Mouse (Mus musculus): Measurements from ENCODE around the gene Dkk2. TPM values are rescaled to one million over a fixed set of nuclear protein-coding genes. Genes with fewer than 3 reads are reported as not detected.

Dkk2 gene
- polyA plus RNA-seq, 1 experiment from 2014 or later = 1.2 TPM

GRCm38 (mm10) chr3:132103020-132103419 lies 17.9 kb downstream of the Dkk2 start:
- no peak overlapping the region for H3K4me3 ChIP-seq (replicated peaks; ENCODE audit: low read depth, low read length)
- no peaks in the 10 kb centered on the region for H3K27me3 ChIP-seq (ENCODE audit: control insufficient read depth, insufficient read depth, low read length)
- DNase-seq (no peak), ATAC-seq (ENCODE audit: low FRiP score, low TSS enrichment) (no peak)
- no peak overlapping the region for H3K4me2 ChIP-seq (ENCODE audit: low read length)
- 64% methylated on average over 9 of the region's 9 CpGs for WGBS
- H3K27ac ChIP-seq (replicated peaks; ENCODE audit: low read depth, low read length) = no peak overlapping the region
- H3K9ac ChIP-seq (replicated peaks; ENCODE audit: low read length) = no peak overlapping the region
- no peaks in the 10 kb centered on the region for H3K4me1 ChIP-seq (ENCODE audit: control insufficient read depth, insufficient read depth, low read length)
- no peaks in the 10 kb centered on the region for H3K9me3 ChIP-seq (ENCODE audit: control insufficient read depth, low read length)
- no peaks in the 10 kb centered on the region for H3K36me3 ChIP-seq (ENCODE audit: control insufficient read depth, insufficient read depth, low read length)

DNA sequence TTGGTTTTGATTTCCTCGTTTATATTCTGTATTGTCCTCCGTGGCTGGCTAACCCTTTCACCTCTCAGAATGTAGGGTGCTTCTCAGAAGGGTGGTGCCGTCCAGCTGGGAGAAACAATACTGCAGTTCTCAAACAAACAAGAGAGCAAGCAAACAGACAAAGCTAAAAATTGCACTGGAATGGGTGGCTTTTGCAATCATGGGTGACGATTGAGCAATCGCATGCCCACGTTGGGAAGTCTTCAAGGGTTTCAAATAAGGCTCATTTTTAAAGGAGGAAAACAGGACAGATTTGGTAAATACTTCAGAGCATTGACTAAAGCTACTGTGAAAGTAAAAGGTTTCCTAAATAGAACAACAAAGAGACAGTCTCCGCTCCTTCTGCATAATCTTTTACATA lies 18.4 kb downstream of the Dkk2 start:
- DNase-seq = no peak
- Histone ChIP-seq H3K27me3 (ENCODE audit: control insufficient read depth, insufficient read depth, low read length) (no peaks in the 10 kb centered on the region), H3K9ac (replicated peaks; ENCODE audit: low read length) (no peak overlapping the region), H3K9me3 (ENCODE audit: control insufficient read depth, low read length) (no peaks in the 10 kb centered on the region), H3K27ac (replicated peaks; ENCODE audit: low read depth, low read length) (no peak overlapping the region), H3K4me2 (ENCODE audit: low read length) (no peak overlapping the region), H3K4me1 (ENCODE audit: control insufficient read depth, insufficient read depth, low read length) (no peaks in the 10 kb centered on the region), H3K4me3 (replicated peaks; ENCODE audit: low read depth, low read length) (no peak overlapping the region), H3K36me3 (ENCODE audit: control insufficient read depth, insufficient read depth, low read length) (no peaks in the 10 kb centered on the region)
- 49% methylated on average over 7 of the region's 7 CpGs for WGBS
- no peak for ATAC-seq (ENCODE audit: low FRiP score, low TSS enrichment)

- no peak overlapping the region for H3K4me3 ChIP-seq (replicated peaks; ENCODE audit: low read depth, low read length)
- ATAC-seq (ENCODE audit: low FRiP score, low TSS enrichment) = no peak
- WGBS = 89% methylated on average over 7 of the region's 7 CpGs
- no peaks in the 10 kb centered on the region for H3K9me3 ChIP-seq (ENCODE audit: control insufficient read depth, low read length)
- H3K36me3 ChIP-seq (ENCODE audit: control insufficient read depth, insufficient read depth, low read length) = no peaks in the 10 kb centered on the region
- H3K27ac ChIP-seq (replicated peaks; ENCODE audit: low read depth, low read length) = no peak overlapping the region
- no peaks in the 10 kb centered on the region for H3K4me1 ChIP-seq (ENCODE audit: control insufficient read depth, insufficient read depth, low read length)
- no peaks in the 10 kb centered on the region for H3K27me3 ChIP-seq (ENCODE audit: control insufficient read depth, insufficient read depth, low read length)
- H3K9ac ChIP-seq (replicated peaks; ENCODE audit: low read length) = no peak overlapping the region
- no peak for DNase-seq
- no peak overlapping the region for H3K4me2 ChIP-seq (ENCODE audit: low read length)
Observed at GRCm38 (mm10) chr3:132115772-132116511, 30.9 kb downstream of the Dkk2 start.

DNA sequence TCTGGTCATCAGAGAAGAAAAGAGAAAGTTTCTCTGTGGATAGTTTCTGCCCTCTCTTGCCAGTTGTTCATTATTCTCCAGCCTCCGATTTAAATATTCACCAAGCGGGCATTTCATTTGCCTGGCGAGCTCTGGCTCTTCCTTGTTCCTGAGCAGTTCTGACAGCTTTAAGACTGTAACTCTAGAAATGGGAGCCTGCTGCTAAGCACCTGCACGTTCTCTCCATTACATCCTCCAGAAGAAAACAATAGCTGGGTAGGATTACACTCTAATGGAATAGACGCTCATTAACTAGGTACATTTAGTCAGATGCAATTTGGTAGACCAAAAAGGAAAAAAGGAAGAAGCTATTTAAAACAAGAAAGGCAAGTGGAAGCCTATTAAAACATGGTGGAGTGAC lies 36.3 kb downstream of the Dkk2 start:
- H3K4me2 ChIP-seq (ENCODE audit: low read length) = no peak overlapping the region
- H3K27ac ChIP-seq (replicated peaks; ENCODE audit: low read depth, low read length) = no peak overlapping the region
- H3K9ac ChIP-seq (replicated peaks; ENCODE audit: low read length) = no peak overlapping the region
- no peaks in the 10 kb centered on the region for H3K4me1 ChIP-seq (ENCODE audit: control insufficient read depth, insufficient read depth, low read length)
- ATAC-seq (ENCODE audit: low FRiP score, low TSS enrichment) (no peak), DNase-seq (no peak)
- H3K9me3 ChIP-seq (ENCODE audit: control insufficient read depth, low read length) = no peaks in the 10 kb centered on the region
- no peak overlapping the region for H3K4me3 ChIP-seq (replicated peaks; ENCODE audit: low read depth, low read length)
- H3K36me3 ChIP-seq (ENCODE audit: control insufficient read depth, insufficient read depth, low read length) = no peaks in the 10 kb centered on the region
- 72% methylated on average over 5 of the region's 5 CpGs for WGBS
- H3K27me3 ChIP-seq (ENCODE audit: control insufficient read depth, insufficient read depth, low read length) = no peaks in the 10 kb centered on the region

DNA sequence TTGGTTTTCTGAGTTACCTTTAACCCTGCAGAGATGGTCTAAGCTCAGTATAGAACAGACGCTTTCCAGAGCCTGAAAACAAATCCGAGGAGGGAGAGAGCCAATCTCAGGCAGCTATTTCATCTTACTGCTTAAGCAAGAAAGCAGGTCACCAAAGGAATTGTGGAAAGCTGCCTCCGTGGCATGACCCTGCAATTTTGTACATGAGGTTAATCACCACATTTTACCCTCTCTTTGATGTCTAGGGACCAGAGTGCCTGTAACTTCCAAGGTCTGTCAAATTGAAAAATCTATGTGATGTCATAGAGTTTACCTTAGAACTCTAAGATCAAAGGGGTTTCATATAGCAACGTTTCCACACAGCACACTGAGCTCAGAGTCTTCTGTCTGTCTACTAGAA lies 37.5 kb downstream of the Dkk2 start:
- WGBS = 72% methylated on average over 4 of the region's 4 CpGs
- no peak for ATAC-seq (ENCODE audit: low FRiP score, low TSS enrichment)
- no peaks in the 10 kb centered on the region for H3K4me1 ChIP-seq (ENCODE audit: control insufficient read depth, insufficient read depth, low read length)

GRCm38 (mm10) chr3:132125227-132125740 lies 40.2 kb downstream of the Dkk2 start:
- WGBS = 80% methylated on average over 8 of the region's 8 CpGs
- DNase-seq (no peak), ATAC-seq (ENCODE audit: low FRiP score, low TSS enrichment) (no peak)
- H3K27me3 ChIP-seq (ENCODE audit: control insufficient read depth, insufficient read depth, low read length) = no peaks in the 10 kb centered on the region
- no peak overlapping the region for H3K4me3 ChIP-seq (replicated peaks; ENCODE audit: low read depth, low read length)
- H3K9ac ChIP-seq (replicated peaks; ENCODE audit: low read length) = no peak overlapping the region
- H3K9me3 ChIP-seq (ENCODE audit: control insufficient read depth, low read length) = no peaks in the 10 kb centered on the region
- H3K27ac ChIP-seq (replicated peaks; ENCODE audit: low read depth, low read length) = no peak overlapping the region
- no peaks in the 10 kb centered on the region for H3K36me3 ChIP-seq (ENCODE audit: control insufficient read depth, insufficient read depth, low read length)
- no peak overlapping the region for H3K4me2 ChIP-seq (ENCODE audit: low read length)
- H3K4me1 ChIP-seq (ENCODE audit: control insufficient read depth, insufficient read depth, low read length) = no peaks in the 10 kb centered on the region

More for the DNA sequence above, 37.5 kb downstream of the Dkk2 start:
- no peak for DNase-seq
- H3K36me3 ChIP-seq (ENCODE audit: control insufficient read depth, insufficient read depth, low read length) = no peaks in the 10 kb centered on the region
- no peak overlapping the region for H3K27ac ChIP-seq (replicated peaks; ENCODE audit: low read depth, low read length)
- H3K4me2 ChIP-seq (ENCODE audit: low read length) = no peak overlapping the region
- H3K9me3 ChIP-seq (ENCODE audit: control insufficient read depth, low read length) = no peaks in the 10 kb centered on the region
- H3K9ac ChIP-seq (replicated peaks; ENCODE audit: low read length) = no peak overlapping the region
- no peak overlapping the region for H3K4me3 ChIP-seq (replicated peaks; ENCODE audit: low read depth, low read length)
- H3K27me3 ChIP-seq (ENCODE audit: control insufficient read depth, insufficient read depth, low read length) = no peaks in the 10 kb centered on the region

DNA sequence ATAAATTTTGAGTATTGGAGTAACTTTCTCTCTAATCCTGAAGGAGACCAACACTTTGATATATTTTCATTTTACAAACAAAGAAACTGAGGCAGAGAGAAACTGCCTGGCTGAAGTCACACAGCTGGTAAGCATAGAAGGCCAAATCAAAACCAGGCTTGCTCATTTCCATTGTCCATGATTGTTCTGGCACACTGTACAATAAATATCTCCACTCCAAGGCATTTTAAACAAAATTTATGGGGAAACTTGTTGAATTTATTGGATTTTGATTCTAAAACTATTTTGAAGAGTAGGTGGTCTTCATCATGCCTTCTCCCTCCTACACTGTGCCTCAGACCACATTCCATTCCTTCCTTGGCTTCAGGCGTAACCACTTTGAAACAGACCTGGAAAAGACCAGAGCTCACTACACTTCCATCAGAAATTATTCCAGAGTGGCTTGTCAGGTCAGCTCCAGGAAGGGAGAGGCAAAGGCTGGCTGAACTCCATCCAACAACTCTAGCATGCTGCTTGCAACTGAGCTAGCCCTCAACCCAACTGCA lies 44.7 kb downstream of the Dkk2 start:
- 98% methylated on average over 1 of the region's 1 CpGs for WGBS
- H3K9me3 ChIP-seq (ENCODE audit: control insufficient read depth, low read length) = no peaks in the 10 kb centered on the region
- no peak overlapping the region for H3K9ac ChIP-seq (replicated peaks; ENCODE audit: low read length)
- no peak overlapping the region for H3K4me2 ChIP-seq (ENCODE audit: low read length)
- H3K36me3 ChIP-seq (ENCODE audit: control insufficient read depth, insufficient read depth, low read length) = no peaks in the 10 kb centered on the region
- H3K27ac ChIP-seq (replicated peaks; ENCODE audit: low read depth, low read length) = no peak overlapping the region
- H3K4me3 ChIP-seq (replicated peaks; ENCODE audit: low read depth, low read length) = no peak overlapping the region
- H3K27me3 ChIP-seq (ENCODE audit: control insufficient read depth, insufficient read depth, low read length) = no peaks in the 10 kb centered on the region
- DNase-seq = no peak
- H3K4me1 ChIP-seq (ENCODE audit: control insufficient read depth, insufficient read depth, low read length) = no peaks in the 10 kb centered on the region
- ATAC-seq (ENCODE audit: low FRiP score, low TSS enrichment) = no peak

- Histone ChIP-seq H3K9me3 (ENCODE audit: control insufficient read depth, low read length) (no peaks in the 10 kb centered on the region), H3K4me3 (replicated peaks; ENCODE audit: low read depth, low read length) (no peak overlapping the region), H3K27me3 (ENCODE audit: control insufficient read depth, insufficient read depth, low read length) (no peaks in the 10 kb centered on the region), H3K4me2 (ENCODE audit: low read length) (no peak overlapping the region), H3K4me1 (ENCODE audit: control insufficient read depth, insufficient read depth, low read length) (no peaks in the 10 kb centered on the region), H3K9ac (replicated peaks; ENCODE audit: low read length) (no peak overlapping the region), H3K36me3 (ENCODE audit: control insufficient read depth, insufficient read depth, low read length) (no peaks in the 10 kb centered on the region), H3K27ac (replicated peaks; ENCODE audit: low read depth, low read length) (no peak overlapping the region)
- 80% methylated on average over 3 of the region's 3 CpGs for WGBS
- no peak for DNase-seq
- ATAC-seq (ENCODE audit: low FRiP score, low TSS enrichment) = no peak
Observed at GRCm38 (mm10) chr3:132130781-132131180, 45.7 kb downstream of the Dkk2 start.

DNA sequence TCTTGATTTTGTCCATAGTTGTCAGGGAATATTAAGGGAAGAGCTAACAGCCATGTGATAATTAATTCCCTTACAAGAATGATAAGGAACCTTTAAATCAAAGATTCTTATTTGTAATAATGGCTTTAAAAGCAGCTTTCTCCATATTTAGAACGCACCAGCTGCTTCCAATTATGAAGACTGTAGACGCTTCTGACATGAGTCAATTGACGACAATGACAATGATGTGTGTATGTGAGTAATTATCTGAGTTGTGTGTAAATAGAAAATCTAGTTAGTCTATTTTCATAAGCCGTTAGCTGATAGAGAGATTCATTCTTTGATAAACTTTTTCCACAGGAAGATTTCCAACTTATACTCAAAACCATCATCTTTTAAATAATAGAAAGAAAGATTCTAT lies 46.8 kb downstream of the Dkk2 start:
- no peak for ATAC-seq (ENCODE audit: low FRiP score, low TSS enrichment)
- Histone ChIP-seq H3K4me2 (ENCODE audit: low read length) (no peak overlapping the region), H3K36me3 (ENCODE audit: control insufficient read depth, insufficient read depth, low read length) (no peaks in the 10 kb centered on the region), H3K27ac (replicated peaks; ENCODE audit: low read depth, low read length) (no peak overlapping the region), H3K4me1 (ENCODE audit: control insufficient read depth, insufficient read depth, low read length) (no peaks in the 10 kb centered on the region), H3K9me3 (ENCODE audit: control insufficient read depth, low read length) (no peaks in the 10 kb centered on the region), H3K9ac (replicated peaks; ENCODE audit: low read length) (no peak overlapping the region), H3K4me3 (replicated peaks; ENCODE audit: low read depth, low read length) (no peak overlapping the region), H3K27me3 (ENCODE audit: control insufficient read depth, insufficient read depth, low read length) (no peaks in the 10 kb centered on the region)
- no peak for DNase-seq
- 85% methylated on average over 4 of the region's 4 CpGs for WGBS

Data from midbrain, embryonic 14.5 days (tissue).